Mouse (Mus musculus): ENCODE results near the gene Gm20219. TPM values are rescaled to one million over a fixed set of nuclear protein-coding genes. Genes with fewer than 3 reads are reported as not detected.

Gene Gm20219
- polyA plus RNA-seq, 1 experiment from 2014 or later: 0.92 TPM

GRCm38 (mm10) chr17:56584257-56585130, 30.3 kb upstream of the Gm20219 start, which contains the start of the genes Safb2 and Safb:
Safb2 (minus strand) TSS chr17:56584585.
Safb (plus strand) TSS chr17:56584825.
- Histone ChIP-seq H3K4me1 (replicated peaks; ENCODE audit: control insufficient read depth, insufficient read depth, low read length) (peaks cover 53% of the 10 kb centered on the region), H3K36me3 (ENCODE audit: control insufficient read depth, insufficient read depth) (peaks cover 15% of the 10 kb centered on the region), H3K4me3 (replicated peaks; ENCODE audit: low read length) (peak within 1 kb of the TSS; percentile 87), H3K9me3 (ENCODE audit: control insufficient read depth, low read length) (no peaks in the 10 kb centered on the region), H3K9ac (replicated peaks; ENCODE audit: low read depth, low read length) (peak within 1 kb of the TSS; percentile 86), H3K27ac (ENCODE audit: low read length) (peak within 1 kb of the TSS; percentile 95), H3K27me3 (replicated peaks; ENCODE audit: control insufficient read depth, insufficient read depth, low read length) (no peaks in the 10 kb centered on the region), H3K4me2 (ENCODE audit: low read length) (peak within 1 kb of the TSS; percentile 98)
- ATAC-seq: peak; percentile 96
- under 1% methylated on average over 90 of the region's 101 CpGs for WGBS

GRCm38 (mm10) chr17:56583611-56584256, 29.5 kb upstream of the Gm20219 start:
- peaks cover 9% of the 10 kb centered on the region for H3K36me3 ChIP-seq (ENCODE audit: control insufficient read depth, insufficient read depth)
- H3K4me1 ChIP-seq (replicated peaks; ENCODE audit: control insufficient read depth, insufficient read depth, low read length): peaks cover 50% of the 10 kb centered on the region
- peak overlapping the region; percentile 95 for H3K27ac ChIP-seq (ENCODE audit: low read length)
- no peak for ATAC-seq
- H3K9ac ChIP-seq (replicated peaks; ENCODE audit: low read depth, low read length): peak overlapping the region; percentile 86
- no peaks in the 10 kb centered on the region for H3K9me3 ChIP-seq (ENCODE audit: control insufficient read depth, low read length)
- no peaks in the 10 kb centered on the region for H3K27me3 ChIP-seq (replicated peaks; ENCODE audit: control insufficient read depth, insufficient read depth, low read length)
- H3K4me3 ChIP-seq (replicated peaks; ENCODE audit: low read length): peak overlapping the region; percentile 87
- H3K4me2 ChIP-seq (ENCODE audit: low read length): peak overlapping the region; percentile 96
- 4% methylated on average over 31 of the region's 33 CpGs for WGBS

DNA sequence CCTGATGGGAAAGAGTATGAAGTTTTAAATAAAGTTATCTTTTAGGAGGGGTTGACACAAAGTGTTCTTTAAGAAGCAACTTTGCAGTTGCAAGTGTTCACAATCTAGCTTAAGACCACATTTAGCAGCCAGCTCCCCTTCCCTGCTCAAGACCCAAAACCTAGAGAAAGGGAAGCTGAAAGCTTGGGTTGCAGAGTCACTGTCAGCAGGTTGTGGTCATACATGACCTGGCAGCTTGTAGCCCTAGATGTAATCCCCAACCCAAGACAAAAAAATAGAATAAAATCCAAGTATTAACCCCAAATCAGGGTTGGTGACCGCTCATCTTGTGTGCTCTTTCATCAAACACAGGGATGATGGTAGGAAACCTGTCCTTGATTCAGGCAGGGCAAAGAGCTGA, 28.9 kb upstream of the Gm20219 start:
- H3K27ac ChIP-seq (ENCODE audit: low read length): no peak overlapping the region
- no peaks in the 10 kb centered on the region for H3K9me3 ChIP-seq (ENCODE audit: control insufficient read depth, low read length)
- peak overlapping the region; percentile 86 for H3K9ac ChIP-seq (replicated peaks; ENCODE audit: low read depth, low read length)
- H3K4me2 ChIP-seq (ENCODE audit: low read length): peak overlapping the region; percentile 96
- 60% methylated on average over 1 of the region's 1 CpGs for WGBS
- H3K4me1 ChIP-seq (replicated peaks; ENCODE audit: control insufficient read depth, insufficient read depth, low read length): peaks cover 48% of the 10 kb centered on the region
- no peak for ATAC-seq
- H3K36me3 ChIP-seq (ENCODE audit: control insufficient read depth, insufficient read depth): peaks cover 12% of the 10 kb centered on the region
- H3K4me3 ChIP-seq (replicated peaks; ENCODE audit: low read length): peak overlapping the region; percentile 87
- no peaks in the 10 kb centered on the region for H3K27me3 ChIP-seq (replicated peaks; ENCODE audit: control insufficient read depth, insufficient read depth, low read length)

- 93% methylated on average over 3 of the region's 3 CpGs for WGBS
Observed at GRCm38 (mm10) chr17:56572939-56573338, 18.8 kb upstream of the Gm20219 start.

DNA sequence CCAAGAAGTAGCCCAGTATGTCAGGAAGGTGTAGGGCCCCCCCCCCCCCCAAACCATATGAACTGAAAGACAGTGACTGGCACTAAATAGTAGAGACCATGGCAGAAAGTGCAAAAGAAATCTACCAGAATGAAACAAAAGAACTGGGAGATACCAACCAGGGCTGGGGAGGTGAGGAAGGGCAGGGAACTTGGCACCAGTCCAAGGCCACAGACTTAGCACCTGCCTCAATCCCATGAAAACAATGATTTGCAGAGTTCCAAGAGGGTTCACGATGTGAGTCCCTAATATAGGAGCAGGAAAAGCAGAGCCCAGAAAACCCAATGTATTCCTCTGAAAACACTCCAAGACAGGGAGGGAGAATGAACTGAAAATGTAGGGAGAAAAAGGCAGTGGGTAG, 18.0 kb upstream of the Gm20219 start:
- peaks cover 56% of the 10 kb centered on the region for H3K36me3 ChIP-seq (ENCODE audit: control insufficient read depth, insufficient read depth)
- no peak overlapping the region for H3K27ac ChIP-seq (ENCODE audit: low read length)
- no peak overlapping the region for H3K4me3 ChIP-seq (replicated peaks; ENCODE audit: low read length)
- H3K9ac ChIP-seq (replicated peaks; ENCODE audit: low read depth, low read length): no peak overlapping the region
- no peak for ATAC-seq
- H3K9me3 ChIP-seq (ENCODE audit: control insufficient read depth, low read length): no peaks in the 10 kb centered on the region
- no peaks in the 10 kb centered on the region for H3K27me3 ChIP-seq (replicated peaks; ENCODE audit: control insufficient read depth, insufficient read depth, low read length)
- WGBS: 16% methylated on average over 1 of the region's 1 CpGs
- H3K4me1 ChIP-seq (replicated peaks; ENCODE audit: control insufficient read depth, insufficient read depth, low read length): no peaks in the 10 kb centered on the region
- no peak overlapping the region for H3K4me2 ChIP-seq (ENCODE audit: low read length)

More at GRCm38 (mm10) chr17:56572939-56573338, 18.8 kb upstream of the Gm20219 start:
- no peak overlapping the region for H3K4me3 ChIP-seq (replicated peaks; ENCODE audit: low read length)
- H3K27me3 ChIP-seq (replicated peaks; ENCODE audit: control insufficient read depth, insufficient read depth, low read length): no peaks in the 10 kb centered on the region
- ATAC-seq: no peak
- H3K9ac ChIP-seq (replicated peaks; ENCODE audit: low read depth, low read length): no peak overlapping the region
- no peaks in the 10 kb centered on the region for H3K4me1 ChIP-seq (replicated peaks; ENCODE audit: control insufficient read depth, insufficient read depth, low read length)
- H3K4me2 ChIP-seq (ENCODE audit: low read length): no peak overlapping the region
- H3K27ac ChIP-seq (ENCODE audit: low read length): no peak overlapping the region
- no peaks in the 10 kb centered on the region for H3K9me3 ChIP-seq (ENCODE audit: control insufficient read depth, low read length)
- peaks cover 59% of the 10 kb centered on the region for H3K36me3 ChIP-seq (ENCODE audit: control insufficient read depth, insufficient read depth)

DNA sequence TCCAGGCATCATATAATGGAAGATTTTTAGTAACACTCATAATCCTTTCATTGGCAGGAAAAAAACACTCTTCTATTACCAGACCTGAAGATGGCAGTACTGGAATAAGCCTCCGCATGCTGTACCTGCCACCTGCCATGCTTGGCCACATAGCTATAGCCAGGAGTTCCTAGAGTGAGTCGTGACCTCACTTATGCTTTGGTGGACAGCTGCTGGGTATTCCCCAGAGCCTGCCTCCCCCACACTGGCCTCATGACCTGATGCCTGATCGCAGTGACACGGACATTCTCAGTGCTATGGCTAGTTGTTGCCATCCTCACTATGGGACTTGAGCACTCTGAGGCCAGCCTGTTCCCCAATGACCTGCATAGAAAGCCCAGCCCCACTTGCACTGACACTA, 16.1 kb upstream of the Gm20219 start:
- Histone ChIP-seq H3K27me3 (replicated peaks; ENCODE audit: control insufficient read depth, insufficient read depth, low read length) (no peaks in the 10 kb centered on the region), H3K4me3 (replicated peaks; ENCODE audit: low read length) (no peak overlapping the region), H3K9ac (replicated peaks; ENCODE audit: low read depth, low read length) (no peak overlapping the region), H3K4me1 (replicated peaks; ENCODE audit: control insufficient read depth, insufficient read depth, low read length) (no peaks in the 10 kb centered on the region), H3K27ac (ENCODE audit: low read length) (no peak overlapping the region), H3K9me3 (ENCODE audit: control insufficient read depth, low read length) (no peaks in the 10 kb centered on the region), H3K36me3 (ENCODE audit: control insufficient read depth, insufficient read depth) (peaks cover 61% of the 10 kb centered on the region), H3K4me2 (ENCODE audit: low read length) (no peak overlapping the region)
- ATAC-seq: no peak
- WGBS: 96% methylated on average over 4 of the region's 4 CpGs

GRCm38 (mm10) chr17:56567370-56567769, 13.2 kb upstream of the Gm20219 start:
- H3K9ac ChIP-seq (replicated peaks; ENCODE audit: low read depth, low read length): no peak overlapping the region
- H3K27me3 ChIP-seq (replicated peaks; ENCODE audit: control insufficient read depth, insufficient read depth, low read length): no peaks in the 10 kb centered on the region
- no peak overlapping the region for H3K4me3 ChIP-seq (replicated peaks; ENCODE audit: low read length)
- H3K4me2 ChIP-seq (ENCODE audit: low read length): no peak overlapping the region
- H3K27ac ChIP-seq (ENCODE audit: low read length): no peak overlapping the region
- ATAC-seq: no peak
- H3K9me3 ChIP-seq (ENCODE audit: control insufficient read depth, low read length): no peaks in the 10 kb centered on the region
- no peaks in the 10 kb centered on the region for H3K4me1 ChIP-seq (replicated peaks; ENCODE audit: control insufficient read depth, insufficient read depth, low read length)
- H3K36me3 ChIP-seq (ENCODE audit: control insufficient read depth, insufficient read depth): peaks cover 63% of the 10 kb centered on the region
- 86% methylated on average over 4 of the region's 4 CpGs for WGBS

DNA sequence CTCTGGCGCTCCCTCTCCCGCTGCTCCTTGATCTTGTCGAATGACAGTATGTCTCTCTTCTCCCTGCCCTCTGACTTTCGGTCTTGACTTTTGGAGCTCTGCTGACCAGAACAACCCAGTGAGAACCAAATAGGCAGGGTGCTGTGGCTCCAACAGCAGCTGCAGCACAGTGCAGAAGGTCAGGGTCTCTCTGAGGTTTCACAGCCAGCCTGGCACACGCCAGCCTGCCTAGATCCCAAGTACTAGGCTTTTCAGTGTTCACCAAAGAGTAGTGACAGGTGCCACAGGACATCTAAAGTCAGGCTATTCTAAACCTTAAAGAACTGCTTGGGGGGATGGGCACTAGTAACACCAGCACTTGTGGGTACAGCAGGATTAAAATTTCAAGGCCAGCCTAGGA, 12.7 kb upstream of the Gm20219 start:
- Histone ChIP-seq H3K4me1 (replicated peaks; ENCODE audit: control insufficient read depth, insufficient read depth, low read length) (no peaks in the 10 kb centered on the region), H3K4me3 (replicated peaks; ENCODE audit: low read length) (no peak overlapping the region), H3K9ac (replicated peaks; ENCODE audit: low read depth, low read length) (no peak overlapping the region), H3K9me3 (ENCODE audit: control insufficient read depth, low read length) (no peaks in the 10 kb centered on the region), H3K36me3 (ENCODE audit: control insufficient read depth, insufficient read depth) (peaks cover 65% of the 10 kb centered on the region), H3K27me3 (replicated peaks; ENCODE audit: control insufficient read depth, insufficient read depth, low read length) (no peaks in the 10 kb centered on the region), H3K4me2 (ENCODE audit: low read length) (no peak overlapping the region), H3K27ac (ENCODE audit: low read length) (no peak overlapping the region)
- ATAC-seq: no peak
- WGBS: 96% methylated on average over 5 of the region's 5 CpGs

GRCm38 (mm10) chr17:56566293-56566692, 12.1 kb upstream of the Gm20219 start:
- Histone ChIP-seq H3K4me1 (replicated peaks; ENCODE audit: control insufficient read depth, insufficient read depth, low read length) (no peaks in the 10 kb centered on the region), H3K9me3 (ENCODE audit: control insufficient read depth, low read length) (no peaks in the 10 kb centered on the region), H3K4me2 (ENCODE audit: low read length) (no peak overlapping the region), H3K27me3 (replicated peaks; ENCODE audit: control insufficient read depth, insufficient read depth, low read length) (no peaks in the 10 kb centered on the region), H3K27ac (ENCODE audit: low read length) (no peak overlapping the region), H3K9ac (replicated peaks; ENCODE audit: low read depth, low read length) (no peak overlapping the region), H3K4me3 (replicated peaks; ENCODE audit: low read length) (no peak overlapping the region), H3K36me3 (ENCODE audit: control insufficient read depth, insufficient read depth) (peaks cover 70% of the 10 kb centered on the region)
- ATAC-seq: no peak
- 89% methylated on average over 29 of the region's 29 CpGs for WGBS
